Mouse (Mus musculus) neural tube, embryonic 13.5 days (tissue): ENCODE results near the gene Camkmt. TPM values are rescaled to one million over a fixed set of nuclear protein-coding genes. Genes with fewer than 3 reads are reported as not detected.

ENCODE experiments used
- ATAC-seq: fragments of 200-750 bp; cut with Nextera tagmentation; 2 replicates; pipeline ENCODE4 v1.8.0; 2017; ENCODE audit warnings: low read depth, mild to moderate bottlenecking, moderate TSS enrichment, moderate library complexity
- H3K27ac ChIP-seq: fragments of 300-500 bp; sonication (generic); replicated peaks from 2 replicates; pipeline ENCODE4 v1.5.1; 2015; ENCODE audit warnings: moderate library complexity, mild to moderate bottlenecking, inconsistent platforms
- H3K27me3 ChIP-seq: fragments of 300-500 bp; sonication (generic); 2 replicates; pipeline ENCODE4 v1.6.1; 2015; ENCODE audit warnings: mild to moderate bottlenecking, inconsistent platforms
- H3K36me3 ChIP-seq: fragments of 300-500 bp; sonication (generic); 2 replicates; pipeline ENCODE4 v1.6.1; 2015; ENCODE audit warnings: mild to moderate bottlenecking, inconsistent platforms
- H3K4me1 ChIP-seq: fragments of 300-500 bp; sonication (generic); replicated peaks from 2 replicates; pipeline ENCODE4 v1.6.1; 2015; ENCODE audit warnings: inconsistent platforms
- H3K4me2 ChIP-seq: fragments of 300-500 bp; sonication (generic); 2 replicates; pipeline ENCODE4 v1.6.1; 2015; ENCODE audit warnings: inconsistent platforms, mild to moderate bottlenecking, moderate library complexity
- H3K4me3 ChIP-seq: fragments of 300-500 bp; sonication (generic); 2 replicates; pipeline ENCODE4 v1.5.1; 2015; ENCODE audit warnings: mild to moderate bottlenecking, inconsistent platforms
- H3K9ac ChIP-seq: fragments of 300-500 bp; sonication (generic); 2 replicates; pipeline ENCODE4 v1.6.1; 2015; ENCODE audit warnings: moderate library complexity, mild to moderate bottlenecking, inconsistent platforms
- H3K9me3 ChIP-seq: fragments of 300-500 bp; sonication (generic); 2 replicates; pipeline ENCODE4 v1.6.1; 2016; ENCODE audit warnings: inconsistent platforms
- WGBS: fragments of 180-500 bp; shearing (Covaris S2); methylation state at CpG from one replicate; pipeline ENCODE4 v1.1.7; 2015; 5-methylcytosine and 5-hydroxymethylcytosine counted together
- polyA plus RNA-seq: library from polyadenylated mRNA; unstranded; fragments of >200 nt; fragmentation: Nextera tagmentation; extraction: Ambion mirVana; gene quantifications from 2 replicates; pipeline ENCODE4 v1.2.1, GENCODE M21; 2015

Camkmt gene
- polyA plus RNA-seq, 1 experiment from 2014 or later = 18.7 TPM

GRCm38 (mm10) chr17:85319779-85320300, 229.5 kb downstream of the Camkmt start:
- WGBS = 67% methylated on average over 8 of the region's 8 CpGs
- H3K27ac ChIP-seq = no peak overlapping the region
- no peak overlapping the region for H3K9ac ChIP-seq
- no peaks in the 10 kb centered on the region for H3K27me3 ChIP-seq
- no peak overlapping the region for H3K4me3 ChIP-seq
- H3K9me3 ChIP-seq = no peaks in the 10 kb centered on the region
- H3K36me3 ChIP-seq = no peaks in the 10 kb centered on the region
- H3K4me2 ChIP-seq = no peak overlapping the region
- no peak for ATAC-seq
- no peaks in the 10 kb centered on the region for H3K4me1 ChIP-seq

- no peak for ATAC-seq
- Histone ChIP-seq H3K4me2 (no peak overlapping the region), H3K4me1 (no peaks in the 10 kb centered on the region), H3K27ac (no peak overlapping the region), H3K9ac (no peak overlapping the region), H3K4me3 (no peak overlapping the region), H3K9me3 (no peaks in the 10 kb centered on the region), H3K27me3 (no peaks in the 10 kb centered on the region), H3K36me3 (no peaks in the 10 kb centered on the region)
- WGBS = 90% methylated on average over 10 of the region's 10 CpGs
Observed at GRCm38 (mm10) chr17:85328901-85329300, 238.5 kb downstream of the Camkmt start.

GRCm38 (mm10) chr17:85335464-85335863, 245.1 kb downstream of the Camkmt start:
- ATAC-seq = no peak
- H3K9ac ChIP-seq = no peak overlapping the region
- H3K27me3 ChIP-seq = no peaks in the 10 kb centered on the region
- H3K4me1 ChIP-seq = no peaks in the 10 kb centered on the region
- no peak overlapping the region for H3K4me3 ChIP-seq
- no peak overlapping the region for H3K27ac ChIP-seq
- no peak overlapping the region for H3K4me2 ChIP-seq
- WGBS = 79% methylated on average over 10 of the region's 10 CpGs
- H3K36me3 ChIP-seq = no peaks in the 10 kb centered on the region
- H3K9me3 ChIP-seq = no peaks in the 10 kb centered on the region

DNA sequence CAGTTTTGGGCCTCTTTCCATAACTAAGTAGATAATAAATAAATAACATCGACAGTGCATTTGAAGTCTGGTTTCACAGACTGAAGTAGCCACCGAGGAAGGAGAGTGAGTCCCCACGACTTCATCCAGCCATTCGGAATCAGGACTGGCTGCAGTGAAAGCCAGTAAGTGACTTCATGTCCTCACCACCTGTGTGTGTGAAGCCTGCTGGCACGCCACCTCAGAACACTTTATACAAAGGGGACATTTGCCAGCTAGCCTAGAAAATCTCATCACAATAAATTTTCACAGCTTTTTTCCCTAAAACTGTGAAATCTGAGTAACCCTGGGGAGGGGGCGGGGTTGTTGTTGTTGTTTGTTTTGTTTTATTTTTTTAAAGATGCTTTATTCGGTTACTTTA, 247.3 kb downstream of the Camkmt start:
- Histone ChIP-seq H3K27me3 (no peaks in the 10 kb centered on the region), H3K9ac (no peak overlapping the region), H3K4me3 (no peak overlapping the region), H3K36me3 (no peaks in the 10 kb centered on the region), H3K27ac (no peak overlapping the region), H3K4me1 (peaks cover 8% of the 10 kb centered on the region; the same call in 1 of the 2 replicates), H3K4me2 (no peak overlapping the region), H3K9me3 (no peaks in the 10 kb centered on the region)
- no peak for ATAC-seq
- 77% methylated on average over 7 of the region's 7 CpGs for WGBS

DNA sequence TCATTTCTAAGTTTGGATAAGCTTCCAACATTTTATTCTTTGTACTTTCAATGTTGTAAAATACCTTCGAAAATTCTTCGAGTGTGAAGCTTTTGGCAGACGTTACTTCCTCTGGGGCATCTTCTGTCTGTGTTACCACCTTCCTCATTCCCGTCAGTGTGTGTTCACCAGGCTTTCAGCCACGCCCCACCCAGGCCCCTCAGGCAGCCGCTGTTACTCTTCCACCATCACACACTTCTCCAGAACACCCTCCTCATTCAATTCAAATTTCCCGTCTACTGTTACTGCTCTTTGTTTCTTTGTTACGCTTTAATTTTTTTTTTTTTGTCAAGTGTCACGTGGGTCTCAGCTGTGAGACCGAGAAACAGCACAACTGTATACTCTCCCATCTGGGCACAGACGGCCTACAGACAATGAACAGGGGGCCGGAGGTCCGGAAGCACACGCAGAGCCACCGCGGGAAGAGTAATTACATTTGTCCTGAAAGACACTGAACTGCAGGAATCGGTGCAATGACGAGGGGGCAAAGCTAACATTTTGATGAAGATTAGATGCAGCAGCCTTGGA, 250.9 kb downstream of the Camkmt start:
- peak; percentile 74 for ATAC-seq
- Histone ChIP-seq H3K27ac (no peak overlapping the region), H3K27me3 (no peaks in the 10 kb centered on the region), H3K36me3 (no peaks in the 10 kb centered on the region), H3K4me3 (no peak overlapping the region), H3K9me3 (no peaks in the 10 kb centered on the region), H3K9ac (peak overlapping the region; percentile 41), H3K4me1 (peaks cover 8% of the 10 kb centered on the region; the same call in 1 of the 2 replicates), H3K4me2 (peak overlapping the region; percentile 38)
- WGBS = 24% methylated on average over 18 of the region's 18 CpGs

GRCm38 (mm10) chr17:85342471-85342870, 252.1 kb downstream of the Camkmt start:
- Histone ChIP-seq H3K4me1 (peaks cover 8% of the 10 kb centered on the region; the same call in 1 of the 2 replicates), H3K4me3 (no peak overlapping the region), H3K9me3 (no peaks in the 10 kb centered on the region), H3K4me2 (no peak overlapping the region), H3K9ac (no peak overlapping the region), H3K27ac (no peak overlapping the region), H3K36me3 (no peaks in the 10 kb centered on the region), H3K27me3 (no peaks in the 10 kb centered on the region)
- WGBS = 88% methylated on average over 5 of the region's 5 CpGs
- ATAC-seq = no peak

DNA sequence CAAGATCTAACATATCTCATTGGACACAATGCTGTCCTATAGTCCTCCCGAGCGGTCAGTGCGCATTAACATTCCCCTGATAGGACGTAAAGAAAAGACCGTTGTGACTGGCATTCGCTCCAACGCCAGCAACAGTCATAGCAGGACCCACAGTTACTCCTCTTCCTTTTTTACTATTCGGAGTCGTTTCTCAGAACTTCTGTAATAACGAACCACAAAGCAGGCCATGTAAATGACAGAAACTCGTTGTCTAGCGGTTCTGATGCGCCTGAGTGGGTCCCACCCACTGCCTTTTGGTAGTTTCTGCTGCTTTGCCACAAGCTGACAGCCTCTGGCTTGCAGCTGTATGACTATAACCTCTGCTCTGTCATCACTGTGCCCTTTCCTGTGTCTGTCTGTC, 253.1 kb downstream of the Camkmt start:
- H3K4me2 ChIP-seq = no peak overlapping the region
- H3K36me3 ChIP-seq = no peaks in the 10 kb centered on the region
- H3K4me1 ChIP-seq = peaks cover 8% of the 10 kb centered on the region; the same call in 1 of the 2 replicates
- no peak overlapping the region for H3K9ac ChIP-seq
- no peak overlapping the region for H3K27ac ChIP-seq
- H3K27me3 ChIP-seq = no peaks in the 10 kb centered on the region
- ATAC-seq = no peak
- no peaks in the 10 kb centered on the region for H3K9me3 ChIP-seq
- H3K4me3 ChIP-seq = no peak overlapping the region
- 75% methylated on average over 13 of the region's 13 CpGs for WGBS

GRCm38 (mm10) chr17:85346701-85347100, 256.3 kb downstream of the Camkmt start:
- H3K27ac ChIP-seq = no peak overlapping the region
- H3K36me3 ChIP-seq = no peaks in the 10 kb centered on the region
- no peak overlapping the region for H3K9ac ChIP-seq
- ATAC-seq = no peak
- no peaks in the 10 kb centered on the region for H3K4me1 ChIP-seq
- H3K9me3 ChIP-seq = no peaks in the 10 kb centered on the region
- H3K4me2 ChIP-seq = no peak overlapping the region
- no peak overlapping the region for H3K4me3 ChIP-seq
- no peaks in the 10 kb centered on the region for H3K27me3 ChIP-seq
- 89% methylated on average over 6 of the region's 6 CpGs for WGBS

GRCm38 (mm10) chr17:85349331-85349935, 259.1 kb downstream of the Camkmt start:
- 65% methylated on average over 8 of the region's 8 CpGs for WGBS
- Histone ChIP-seq H3K9ac (no peak overlapping the region), H3K27ac (no peak overlapping the region), H3K36me3 (no peaks in the 10 kb centered on the region), H3K4me2 (no peak overlapping the region), H3K4me1 (no peaks in the 10 kb centered on the region), H3K9me3 (no peaks in the 10 kb centered on the region), H3K4me3 (no peak overlapping the region), H3K27me3 (no peaks in the 10 kb centered on the region)
- ATAC-seq = no peak

DNA sequence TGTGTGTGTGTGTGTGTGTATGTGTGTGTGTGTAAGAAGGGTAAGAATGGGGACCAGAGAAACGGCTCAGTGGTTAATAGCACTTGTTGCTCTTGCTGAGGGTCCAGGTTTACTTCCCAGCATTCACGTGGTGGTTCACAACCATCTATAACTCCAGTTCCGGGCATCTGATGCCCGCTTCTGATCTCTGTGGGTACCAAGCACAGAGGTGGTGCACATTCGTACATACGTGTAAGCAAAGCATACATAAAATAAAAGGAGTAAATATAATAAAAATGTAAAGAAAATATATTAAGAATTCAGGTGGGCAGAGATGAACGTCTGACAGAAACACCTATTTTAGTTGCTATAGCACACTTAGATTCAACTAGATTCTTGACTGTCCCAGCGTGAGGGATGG, 260.9 kb downstream of the Camkmt start:
- ATAC-seq = no peak
- no peaks in the 10 kb centered on the region for H3K4me1 ChIP-seq
- H3K36me3 ChIP-seq = no peaks in the 10 kb centered on the region
- WGBS = 87% methylated on average over 8 of the region's 8 CpGs
- H3K9ac ChIP-seq = no peak overlapping the region
- no peak overlapping the region for H3K27ac ChIP-seq
- H3K27me3 ChIP-seq = no peaks in the 10 kb centered on the region
- H3K4me2 ChIP-seq = no peak overlapping the region
- H3K4me3 ChIP-seq = no peak overlapping the region
- H3K9me3 ChIP-seq = no peaks in the 10 kb centered on the region

- Histone ChIP-seq H3K9ac (no peak overlapping the region), H3K4me1 (no peaks in the 10 kb centered on the region), H3K27me3 (no peaks in the 10 kb centered on the region), H3K27ac (no peak overlapping the region), H3K36me3 (no peaks in the 10 kb centered on the region), H3K4me2 (no peak overlapping the region), H3K9me3 (no peaks in the 10 kb centered on the region), H3K4me3 (no peak overlapping the region)
- no peak for ATAC-seq
- 85% methylated on average over 7 of the region's 7 CpGs for WGBS
Observed at GRCm38 (mm10) chr17:85352731-85353130, 262.4 kb downstream of the Camkmt start.

- no peaks in the 10 kb centered on the region for H3K4me1 ChIP-seq
Observed at GRCm38 (mm10) chr17:85353191-85353590, 262.8 kb downstream of the Camkmt start.

GRCm38 (mm10) chr17:85353636-85354035, 263.3 kb downstream of the Camkmt start:
- H3K4me3 ChIP-seq = no peak overlapping the region
- no peak overlapping the region for H3K9ac ChIP-seq
- WGBS = 84% methylated on average over 10 of the region's 10 CpGs
- H3K4me2 ChIP-seq = no peak overlapping the region
- no peaks in the 10 kb centered on the region for H3K36me3 ChIP-seq
- ATAC-seq = no peak
- H3K9me3 ChIP-seq = no peaks in the 10 kb centered on the region
- H3K4me1 ChIP-seq = no peaks in the 10 kb centered on the region
- no peaks in the 10 kb centered on the region for H3K27me3 ChIP-seq
- H3K27ac ChIP-seq = no peak overlapping the region

More at GRCm38 (mm10) chr17:85353191-85353590, 262.8 kb downstream of the Camkmt start:
- H3K9me3 ChIP-seq = no peaks in the 10 kb centered on the region
- H3K27ac ChIP-seq = no peak overlapping the region
- no peak for ATAC-seq
- H3K36me3 ChIP-seq = no peaks in the 10 kb centered on the region
- no peak overlapping the region for H3K4me3 ChIP-seq
- no peak overlapping the region for H3K9ac ChIP-seq
- WGBS = 84% methylated on average over 6 of the region's 6 CpGs
- H3K4me2 ChIP-seq = no peak overlapping the region
- no peaks in the 10 kb centered on the region for H3K27me3 ChIP-seq
